Mouse (Mus musculus) inflammation-experienced regulatory T-cells, adult 6 months (primary cell): Measurements from ENCODE around the gene 1110008L16Rik. TPM values are rescaled to one million over a fixed set of nuclear protein-coding genes. Genes with fewer than 3 reads are reported as not detected.
"Not testable (repeated sequence)": the region's sequence is repeated elsewhere in the genome, so short reads cannot be mapped to it uniquely, and the experiment has no call there.

Experiments used
- ATAC-seq: one replicate; pipeline ENCODE4 v1.8.0; 2017
- polyA plus RNA-seq, 3 experiments: library from polyadenylated mRNA; unstranded; fragments of 100-300 nt; shearing (Covaris generic); gene quantifications; one replicate each; pipeline ENCODE4 v1.2.1; 2017

The 1110008L16Rik gene
- 10 to 100 TPM in 1 of 3 experiments, 1 to 10 TPM in 2; 6.1 to 10.2 (median 9.4) TPM for polyA plus RNA-seq

- ATAC-seq = no peak
Observed at GRCm38 (mm10) chr12:55299336-55299735, at the start of gene 1110008L16Rik. 1110008L16Rik (plus strand) TSS chr12:55299577.

- ATAC-seq = not testable (repeated sequence)
Observed at GRCm38 (mm10) chr12:55261950-55262349, 37.4 kb upstream of the 1110008L16Rik start.

- ATAC-seq = not testable (repeated sequence)
Observed at GRCm38 (mm10) chr12:55263385-55263784, 36.0 kb upstream of the 1110008L16Rik start.

GRCm38 (mm10) chr12:55272243-55272642, 27.1 kb upstream of the 1110008L16Rik start:
- no peak for ATAC-seq

GRCm38 (mm10) chr12:55277583-55277982, 21.8 kb upstream of the 1110008L16Rik start:
- ATAC-seq = not testable (repeated sequence)

GRCm38 (mm10) chr12:55298112-55298511, 1.3 kb upstream of the 1110008L16Rik start:
- no peak for ATAC-seq

GRCm38 (mm10) chr12:55300820-55301351, 1.5 kb downstream of the 1110008L16Rik start:
- no peak for ATAC-seq

- no peak for ATAC-seq
Observed at GRCm38 (mm10) chr12:55301472-55302300, 2.3 kb downstream of the 1110008L16Rik start.

- ATAC-seq = peak; percentile 92
Observed at GRCm38 (mm10) chr12:55302485-55303441, 3.4 kb downstream of the 1110008L16Rik start, which contains the start of gene Ppp2r3c. Ppp2r3c (minus strand) TSS chr12:55302998.

- no peak for ATAC-seq
Observed at GRCm38 (mm10) chr12:55306371-55306770, 7.0 kb downstream of the 1110008L16Rik start.

- ATAC-seq = no peak
Observed at GRCm38 (mm10) chr12:55307566-55307965, 8.2 kb downstream of the 1110008L16Rik start.

- no peak for ATAC-seq
Observed at GRCm38 (mm10) chr12:55308731-55309130, 9.4 kb downstream of the 1110008L16Rik start.

- no peak for ATAC-seq
Observed at GRCm38 (mm10) chr12:55309501-55309900, 10.1 kb downstream of the 1110008L16Rik start.

GRCm38 (mm10) chr12:55311841-55312240, 12.5 kb downstream of the 1110008L16Rik start:
- no peak for ATAC-seq

- no peak for ATAC-seq
Observed at GRCm38 (mm10) chr12:55313901-55314300, 14.5 kb downstream of the 1110008L16Rik start.

GRCm38 (mm10) chr12:55315192-55315591, 15.8 kb downstream of the 1110008L16Rik start:
- ATAC-seq = peak; percentile 93

- no peak for ATAC-seq
Observed at GRCm38 (mm10) chr12:55321642-55322291, 22.4 kb downstream of the 1110008L16Rik start.

- ATAC-seq = no peak
Observed at GRCm38 (mm10) chr12:55325702-55326101, 26.3 kb downstream of the 1110008L16Rik start.

- no peak for ATAC-seq
Observed at GRCm38 (mm10) chr12:55328784-55329183, 29.4 kb downstream of the 1110008L16Rik start.

GRCm38 (mm10) chr12:55329351-55329750, 30.0 kb downstream of the 1110008L16Rik start:
- ATAC-seq = no peak

GRCm38 (mm10) chr12:55333662-55334061, 34.3 kb downstream of the 1110008L16Rik start:
- no peak for ATAC-seq

GRCm38 (mm10) chr12:55338490-55338889, 39.1 kb downstream of the 1110008L16Rik start:
- ATAC-seq = not testable (repeated sequence)
